Mouse (Mus musculus): ENCODE data around the gene Ddx19a. TPM values are rescaled to one million over a fixed set of nuclear protein-coding genes. Genes with fewer than 3 reads are reported as not detected.
A peak's percentile ranks its signal among the peaks of the same experiment; 100 is the strongest.

Ddx19a gene
- total RNA-seq (2012; rRNA removed) (28.8 and 36.4 TPM in 2 replicates), total RNA-seq (2014; rRNA removed) (19.0 and 23.1 TPM in 2 replicates), polyA plus RNA-seq (2012; ENCODE audit: insufficient read length, low read depth) (96.5 and 107 TPM in 2 replicates)

DNA sequence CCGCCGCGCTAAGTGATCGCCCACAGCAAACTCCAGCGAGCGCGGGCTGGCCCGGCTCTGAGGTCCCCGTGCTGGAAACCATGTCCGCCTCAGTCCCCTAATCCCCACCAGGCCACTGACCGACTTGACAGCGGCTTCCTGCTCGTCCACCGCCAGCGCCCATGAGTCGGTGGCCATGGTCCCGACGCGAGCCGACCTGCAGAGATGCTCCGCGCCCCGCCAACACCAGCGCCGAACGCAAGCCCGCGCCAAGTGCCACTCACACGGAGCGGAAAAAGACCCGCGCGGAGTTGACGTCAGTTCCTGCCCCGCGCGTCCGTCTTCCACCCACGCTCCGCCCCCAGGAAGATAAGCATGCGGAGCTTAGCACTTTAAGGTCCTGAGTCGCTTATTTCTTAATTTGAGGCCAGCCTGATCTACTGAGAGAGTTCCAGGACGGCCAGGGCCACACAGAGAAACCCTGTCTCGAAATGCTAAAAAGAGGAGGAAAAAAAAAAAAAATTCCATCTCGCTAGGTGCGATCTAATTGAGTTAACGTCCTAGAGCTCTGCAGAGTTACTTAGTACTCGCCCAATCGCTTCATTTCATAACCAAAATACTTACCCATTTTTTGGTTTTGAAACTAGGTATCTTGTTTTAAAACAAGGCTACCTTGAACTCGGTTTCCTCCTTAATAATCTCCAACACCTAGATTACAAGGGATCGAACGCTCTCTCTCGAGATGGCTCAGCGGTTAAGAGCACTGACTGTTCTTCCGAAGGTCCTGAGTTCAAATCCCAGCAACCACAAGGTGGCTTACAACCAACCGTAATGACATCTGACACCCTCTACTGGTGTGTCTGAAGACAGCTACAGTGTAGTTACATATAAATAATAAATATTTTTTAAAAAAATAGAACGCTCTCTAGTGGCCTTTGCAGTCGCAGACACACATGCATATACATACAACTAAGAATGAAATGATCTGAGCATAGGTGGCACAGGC lies at the start of gene Ddx19a:
TSS of gene Ddx19a (minus strand) at position 254 of the 985 bp plus-strand sequence.
- peaks cover 2 to 23% of the 10 kb centered on the region in 2 experiments; a peak in 2 of 4 replicates for H3K4me1 ChIP-seq (ENCODE audit: control insufficient read depth in 1 of 2, insufficient read depth in 2 of 2)
- TF ChIP-seq TBP (conservative IDR thresholded peaks at IDR 0.05; ENCODE audit: low read depth, low read length), result peak; percentile 99
- peak; percentile 87 for TF ChIP-seq HCFC1 (IDR thresholded peaks at IDR 0.05; ENCODE audit: low read depth, low read length)
- TF ChIP-seq JUND (conservative IDR thresholded peaks at IDR 0.05; ENCODE audit: low read depth, low read length), result no peak
- TF ChIP-seq SIN3A (IDR thresholded peaks at IDR 0.05; ENCODE audit: low read length), result peak; percentile 84; the same call in 1 of the 2 replicates
- TF ChIP-seq MYC (IDR thresholded peaks at IDR 0.05; ENCODE audit: low read depth, low read length), result peak; percentile 82
- TF ChIP-seq ZNF384 (IDR thresholded peaks at IDR 0.05; ENCODE audit: low read depth, low read length), result peak; percentile 55; the same call in 1 of the 2 replicates
- peak; percentile 58; the same call in 1 of the 2 replicates for TF ChIP-seq MEF2A (IDR thresholded peaks at IDR 0.05; ENCODE audit: borderline replicate concordance, low read depth, low read length)
- TF ChIP-seq KAT2A (IDR thresholded peaks at IDR 0.05; ENCODE audit: insufficient replicate concordance, low read length), result peak; percentile 75; the same call in 1 of the 2 replicates
- TF ChIP-seq RAD21 (IDR thresholded peaks at IDR 0.05; ENCODE audit: low read depth, low read length), result no peak; the same call in 1 of the 2 replicates
- peak; percentile 91 for TF ChIP-seq MXI1 (IDR thresholded peaks at IDR 0.05; ENCODE audit: low read depth, low read length)
- peak; percentile 81 for TF ChIP-seq NELFE (IDR thresholded peaks at IDR 0.05; ENCODE audit: low read depth, low read length)
- peak; percentile 73 for TF ChIP-seq ZMIZ1 (IDR thresholded peaks at IDR 0.05; ENCODE audit: low read depth, low read length)
- no peak for TF ChIP-seq PAX5 (IDR thresholded peaks at IDR 0.05; ENCODE audit: low read length)
- TF ChIP-seq MAX (IDR thresholded peaks at IDR 0.05; ENCODE audit: low read length), result peak; percentile 91
- no peak for TF ChIP-seq GABPA (IDR thresholded peaks at IDR 0.05; ENCODE audit: insufficient replicate concordance, low read depth, low read length)
- TF ChIP-seq NRF1 (IDR thresholded peaks at IDR 0.05; ENCODE audit: low read depth, low read length), result peak; percentile 41
- TF ChIP-seq TCF12 (IDR thresholded peaks at IDR 0.05; ENCODE audit: low read depth, low read length), result peak; percentile 84
- peak; percentile 90 for TF ChIP-seq POLR2A (IDR thresholded peaks at IDR 0.05; ENCODE audit: low read depth, low read length)
- peak; percentile 82 for TF ChIP-seq ELF1 (IDR thresholded peaks at IDR 0.05; ENCODE audit: low read depth, low read length)
- TF ChIP-seq CTCF (conservative IDR thresholded peaks at IDR 0.05 in 1 of 2, IDR thresholded peaks at IDR 0.05 in 1 of 2; ENCODE audit: low read depth in 2 of 2, low read length in 2 of 2), result peak in 1 of 2 experiments; percentile 59; a peak in 2 of 4 replicates
- peak; percentile 36; the same call in 1 of the 2 replicates for TF ChIP-seq IRF4 (IDR thresholded peaks at IDR 0.05; ENCODE audit: low read depth, low read length)
- TF ChIP-seq E2F4 (IDR thresholded peaks at IDR 0.05; ENCODE audit: insufficient replicate concordance, low read depth, low read length), result 0 out of 2 replicates have a peak, but pooled peaks have one; percentile 53
- no peak for TF ChIP-seq ZKSCAN1 (IDR thresholded peaks at IDR 0.05; ENCODE audit: borderline replicate concordance, low read depth, low read length)
- TF ChIP-seq POLR2AphosphoS2 (IDR thresholded peaks at IDR 0.05; ENCODE audit: low read depth, low read length), result peak; percentile 89
- TF ChIP-seq CHD2 (IDR thresholded peaks at IDR 0.05; ENCODE audit: low read length), result no peak
- peak within 1 kb of the TSS; percentile 86 to 93 (median 93) for H3K4me3 ChIP-seq (replicated peaks in 1 of 3; ENCODE audit: low read depth in 2 of 3, low read length in 2 of 3, poor library complexity in 1 of 3)
- peak within 1 kb of the TSS; percentile 94 for H3K4me2 ChIP-seq (ENCODE audit: insufficient read depth, low read depth, poor library complexity, severe bottlenecking)
- peaks cover 7 to 39% of the 10 kb centered on the region in 2 experiments for H3K36me3 ChIP-seq (replicated peaks in 1 of 2; ENCODE audit: control insufficient read depth in 1 of 2, insufficient read depth in 1 of 2, low read length in 1 of 2)
- H3K27ac ChIP-seq (ENCODE audit: insufficient read depth, low read depth), result peak within 1 kb of the TSS; percentile 48; the same call in 1 of the 2 replicates
- in situ Hi-C loops (cut with MboI; ENCODE audit: low pct_ligation_motif_present, low pct_unique_long_range_greater_than_20kb, low sequenced_read_pairs) (no loop called here), dilution Hi-C loops (cut with MboI; ENCODE audit: extremely low pct_ligation_motif_present, extremely low pct_unique_long_range_greater_than_20kb, low sequenced_read_pairs) (no loop called here)
- H3K9me3 ChIP-seq (replicated peaks; ENCODE audit: low read length), result no peaks in the 10 kb centered on the region
- DNase-seq (ENCODE audit: extremely low read depth), result peak; percentile 89
- peaks cover 44% of the 10 kb centered on the region for H3K79me2 ChIP-seq (replicated peaks; ENCODE audit: control insufficient read depth, extremely low read depth, insufficient read depth, poor library complexity, severe bottlenecking)
- H3K27me3 ChIP-seq (replicated peaks), result no peaks in the 10 kb centered on the region
- H3K9ac ChIP-seq (ENCODE audit: insufficient read depth, low read depth), result peak within 1 kb of the TSS; percentile 81

Measured in CH12.LX (cell line).